Mouse (Mus musculus) erythroblast, embryonic 14.5 days (primary cell): ENCODE measurements around the gene Immt.
A peak's percentile ranks its signal among the peaks of the same experiment; 100 is the strongest.

ENCODE experiments used
- GATA1 ChIP-seq: IDR thresholded peaks from 2 replicates; pipeline ENCODE4 v1.6.1; 2012; ENCODE audit warnings: low read length, inconsistent platforms, mixed read lengths
- TAL1 ChIP-seq: IDR thresholded peaks from 3 replicates; pipeline ENCODE4 v1.6.1; 2012; ENCODE audit warnings: low read length, inconsistent platforms, mixed read lengths

DNA sequence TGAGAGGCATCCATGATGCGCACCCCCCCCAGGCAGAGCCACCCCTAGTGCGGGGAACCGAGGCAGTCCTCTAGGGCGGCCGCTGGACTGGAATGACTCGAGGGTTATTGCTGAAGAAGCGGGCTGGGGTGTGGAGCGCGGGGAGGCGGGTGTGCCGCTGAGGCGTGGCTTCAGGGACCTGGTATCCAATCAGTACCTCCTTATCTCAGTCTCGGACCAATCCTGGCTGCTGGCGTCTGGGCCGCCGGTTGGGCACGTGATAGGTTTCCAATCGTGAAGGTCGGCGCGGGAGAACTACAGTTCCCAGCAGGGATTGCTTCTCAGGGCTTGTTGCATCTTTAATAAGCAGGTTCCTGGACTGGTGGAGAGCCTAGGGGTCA lies 440 bp downstream of the Immt start:
- no peak for TF ChIP-seq TAL1
- TF ChIP-seq GATA1: peak; percentile 61; the same call in 1 of the 2 replicates
